Mouse (Mus musculus) limb, embryonic 10.5 days (tissue): ENCODE measurements around the gene Znhit2. TPM values are rescaled to one million over a fixed set of nuclear protein-coding genes. Genes with fewer than 3 reads are reported as not detected.

Experiments
- DNase-seq: peaks from one replicate; pipeline ENCODE4 v3.0.0-alpha.2; 2017; ENCODE audit warnings: low spot score
- H3K27ac ChIP-seq: fragments of 300-500 bp; sonication (generic); 2 replicates; pipeline ENCODE4 v1.5.1; 2016; ENCODE audit warnings: mild to moderate bottlenecking
- H3K27me3 ChIP-seq: fragments of 300-500 bp; sonication (generic); 2 replicates; pipeline ENCODE4 v1.6.1; 2016; ENCODE audit warnings: low read depth, mild to moderate bottlenecking; ENCODE audit not compliant: poor library complexity, severe bottlenecking
- H3K36me3 ChIP-seq: fragments of 300-500 bp; sonication (generic); 2 replicates; pipeline ENCODE4 v1.6.1; 2016; ENCODE audit warnings: mild to moderate bottlenecking, moderate library complexity
- H3K4me1 ChIP-seq: fragments of 300-500 bp; sonication (generic); 2 replicates; pipeline ENCODE4 v1.6.1; 2016
- H3K4me3 ChIP-seq: fragments of 300-500 bp; sonication (generic); 2 replicates; pipeline ENCODE4 v1.5.1; 2016; ENCODE audit warnings: mild to moderate bottlenecking, moderate library complexity
- H3K9me3 ChIP-seq: fragments of 300-500 bp; sonication (generic); replicated peaks from 2 replicates; pipeline ENCODE4 v1.6.1; 2016; ENCODE audit warnings: mild to moderate bottlenecking
- WGBS: fragments of 180-500 bp; shearing (Covaris S2); methylation state at CpG from one replicate; pipeline ENCODE4 v1.1.7; 2016; 5-methylcytosine and 5-hydroxymethylcytosine counted together
- polyA plus RNA-seq: library from polyadenylated mRNA; unstranded; fragments of >200 nt; fragmentation: Nextera tagmentation; extraction: Ambion mirVana; gene quantifications from 2 replicates; pipeline ENCODE4 v1.2.1, GENCODE M21; 2016

The Znhit2 gene
- polyA plus RNA-seq, 1 experiment from 2014 or later: 36.1 TPM

DNA sequence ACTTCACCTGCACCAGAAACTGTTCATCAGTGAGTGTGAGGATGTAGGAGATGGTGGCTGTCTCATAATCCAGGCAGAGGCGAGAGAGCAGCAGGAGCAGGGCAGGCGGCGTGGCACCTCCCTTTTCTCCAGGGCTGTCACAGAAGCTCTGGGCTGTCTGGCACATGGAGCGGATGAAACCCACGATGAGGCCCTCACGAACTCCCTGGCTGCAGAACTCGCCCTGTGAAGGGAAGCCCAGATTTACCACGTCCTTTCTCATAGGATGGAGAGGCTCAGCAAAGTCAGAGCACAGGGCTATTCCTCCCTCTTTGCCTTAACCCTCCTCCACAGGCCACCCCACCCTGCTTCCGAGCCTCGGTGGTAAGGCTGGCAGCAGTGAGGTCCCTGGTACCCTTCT, 8.9 kb downstream of the Znhit2 start:
- Histone ChIP-seq H3K36me3 (peaks cover 58% of the 10 kb centered on the region), H3K4me3 (no peak overlapping the region), H3K27ac (no peak overlapping the region), H3K27me3 (no peaks in the 10 kb centered on the region), H3K9me3 (no peaks in the 10 kb centered on the region), H3K4me1 (peaks cover 28% of the 10 kb centered on the region)
- 88% methylated on average over 10 of the region's 10 CpGs for WGBS
- DNase-seq: no peak

GRCm38 (mm10) chr19:6070571-6071250, 9.7 kb downstream of the Znhit2 start:
- no peak for DNase-seq
- H3K4me1 ChIP-seq: peaks cover 28% of the 10 kb centered on the region
- 88% methylated on average over 31 of the region's 31 CpGs for WGBS
- no peak overlapping the region for H3K27ac ChIP-seq
- H3K27me3 ChIP-seq: no peaks in the 10 kb centered on the region
- H3K4me3 ChIP-seq: no peak overlapping the region
- H3K36me3 ChIP-seq: peaks cover 63% of the 10 kb centered on the region
- H3K9me3 ChIP-seq: no peaks in the 10 kb centered on the region

DNA sequence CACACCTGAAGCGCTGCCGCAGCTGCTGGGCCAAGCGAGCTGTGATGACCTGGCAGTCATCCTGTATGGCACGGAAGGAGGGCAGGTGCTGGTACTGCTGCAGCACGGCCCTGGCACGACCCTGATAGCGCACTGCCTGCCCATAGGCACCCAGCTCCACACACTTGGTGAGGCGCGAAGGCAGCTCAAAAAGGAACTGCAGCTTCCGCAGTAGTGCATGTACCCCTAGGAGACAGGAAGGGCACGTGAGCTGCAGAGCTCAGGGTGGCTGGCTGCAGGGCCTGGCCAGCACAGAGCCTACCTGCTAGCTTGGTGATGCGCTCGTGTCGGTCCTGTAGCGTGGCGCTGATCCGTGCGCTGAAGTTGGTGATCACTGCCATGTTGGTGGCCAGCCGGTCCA, 10.3 kb downstream of the Znhit2 start:
- Histone ChIP-seq H3K4me3 (no peak overlapping the region), H3K4me1 (peaks cover 28% of the 10 kb centered on the region), H3K27ac (no peak overlapping the region), H3K36me3 (peaks cover 63% of the 10 kb centered on the region), H3K27me3 (no peaks in the 10 kb centered on the region), H3K9me3 (no peaks in the 10 kb centered on the region)
- WGBS: 92% methylated on average over 19 of the region's 19 CpGs
- no peak for DNase-seq

GRCm38 (mm10) chr19:6073889-6074288, 12.9 kb downstream of the Znhit2 start:
- Histone ChIP-seq H3K27ac (no peak overlapping the region), H3K36me3 (peaks cover 58% of the 10 kb centered on the region), H3K4me3 (no peak overlapping the region), H3K4me1 (peaks cover 13% of the 10 kb centered on the region), H3K27me3 (no peaks in the 10 kb centered on the region), H3K9me3 (no peaks in the 10 kb centered on the region)
- no peak for DNase-seq
- WGBS: 94% methylated on average over 5 of the region's 5 CpGs

DNA sequence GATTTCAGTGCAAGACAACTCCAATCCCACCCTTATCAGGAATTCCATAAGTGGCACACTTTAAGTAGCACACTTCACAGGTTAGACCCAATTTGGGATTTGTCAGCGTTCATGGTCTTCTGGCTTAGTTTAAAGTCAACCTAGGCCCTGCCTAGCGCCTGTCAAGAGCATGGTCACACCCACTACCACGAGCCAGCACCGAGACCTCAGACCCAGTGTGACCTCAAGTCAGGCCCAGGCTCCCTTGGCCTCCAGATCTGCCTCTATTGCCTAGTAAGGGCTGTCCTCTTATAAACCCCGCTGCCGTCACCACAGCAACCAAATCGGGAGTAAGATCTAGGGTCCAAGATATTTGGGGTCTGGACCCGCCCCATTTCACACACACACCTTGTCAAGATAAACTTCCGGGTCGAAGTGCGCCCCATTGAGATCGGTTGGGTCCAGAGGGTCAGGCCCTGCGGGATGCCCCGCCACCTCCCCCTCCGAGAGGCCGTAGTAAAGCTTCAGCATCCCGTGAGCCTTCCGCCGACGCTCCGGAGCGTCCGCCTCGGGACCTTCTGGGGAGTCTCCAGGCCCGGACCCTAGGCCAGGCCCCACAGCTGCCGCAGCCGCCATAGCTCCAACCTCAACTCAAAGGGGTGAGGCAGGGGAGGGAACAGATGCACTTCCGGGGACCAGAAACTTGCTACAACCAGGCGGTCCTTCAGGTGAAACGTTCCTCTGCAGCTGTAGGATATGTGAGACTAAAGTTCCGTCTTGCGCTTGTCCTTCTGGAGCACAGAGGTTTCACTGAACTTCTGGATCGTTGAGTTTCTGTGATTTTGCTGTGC, 15.8 kb downstream of the Znhit2 start, which contains the start of gene Vps51:
Gene Vps51, minus strand, starts transcription at position 668 of the 830 bp plus-strand sequence.
- peaks cover 54% of the 10 kb centered on the region for H3K36me3 ChIP-seq
- peak within 1 kb of the TSS; percentile 78 for H3K4me3 ChIP-seq
- 1% methylated on average over 33 of the region's 33 CpGs for WGBS
- no peaks in the 10 kb centered on the region for H3K27me3 ChIP-seq
- H3K27ac ChIP-seq: peak within 1 kb of the TSS; percentile 92
- H3K9me3 ChIP-seq: no peaks in the 10 kb centered on the region
- DNase-seq: peak; percentile 83
- H3K4me1 ChIP-seq: peaks cover 13% of the 10 kb centered on the region

GRCm38 (mm10) chr19:6079983-6080480, 19.0 kb downstream of the Znhit2 start, which contains the start of gene Tmem262:
Gene Tmem262 (plus strand): TSS chr19:6080033.
- peaks cover 45% of the 10 kb centered on the region for H3K36me3 ChIP-seq
- no peak within 1 kb of the TSS for H3K4me3 ChIP-seq
- H3K9me3 ChIP-seq: no peaks in the 10 kb centered on the region
- WGBS: 95% methylated on average over 12 of the region's 12 CpGs
- DNase-seq: no peak
- peaks cover 24% of the 10 kb centered on the region for H3K4me1 ChIP-seq
- no peaks in the 10 kb centered on the region for H3K27me3 ChIP-seq
- H3K27ac ChIP-seq: no peak within 1 kb of the TSS

- no peak within 1 kb of the TSS; the same call in 1 of the 2 replicates for H3K4me3 ChIP-seq
- no peaks in the 10 kb centered on the region for H3K27me3 ChIP-seq
- H3K9me3 ChIP-seq: no peaks in the 10 kb centered on the region
- no peak within 1 kb of the TSS for H3K27ac ChIP-seq
- no peak for DNase-seq
- 88% methylated on average over 9 of the region's 9 CpGs for WGBS
- H3K4me1 ChIP-seq: peaks cover 24% of the 10 kb centered on the region
- H3K36me3 ChIP-seq: peaks cover 54% of the 10 kb centered on the region
Measured at GRCm38 (mm10) chr19:6082156-6082555, 21.2 kb downstream of the Znhit2 start, which contains the start of gene Gm28374. Gene Gm28374 (minus strand): TSS chr19:6082256.

DNA sequence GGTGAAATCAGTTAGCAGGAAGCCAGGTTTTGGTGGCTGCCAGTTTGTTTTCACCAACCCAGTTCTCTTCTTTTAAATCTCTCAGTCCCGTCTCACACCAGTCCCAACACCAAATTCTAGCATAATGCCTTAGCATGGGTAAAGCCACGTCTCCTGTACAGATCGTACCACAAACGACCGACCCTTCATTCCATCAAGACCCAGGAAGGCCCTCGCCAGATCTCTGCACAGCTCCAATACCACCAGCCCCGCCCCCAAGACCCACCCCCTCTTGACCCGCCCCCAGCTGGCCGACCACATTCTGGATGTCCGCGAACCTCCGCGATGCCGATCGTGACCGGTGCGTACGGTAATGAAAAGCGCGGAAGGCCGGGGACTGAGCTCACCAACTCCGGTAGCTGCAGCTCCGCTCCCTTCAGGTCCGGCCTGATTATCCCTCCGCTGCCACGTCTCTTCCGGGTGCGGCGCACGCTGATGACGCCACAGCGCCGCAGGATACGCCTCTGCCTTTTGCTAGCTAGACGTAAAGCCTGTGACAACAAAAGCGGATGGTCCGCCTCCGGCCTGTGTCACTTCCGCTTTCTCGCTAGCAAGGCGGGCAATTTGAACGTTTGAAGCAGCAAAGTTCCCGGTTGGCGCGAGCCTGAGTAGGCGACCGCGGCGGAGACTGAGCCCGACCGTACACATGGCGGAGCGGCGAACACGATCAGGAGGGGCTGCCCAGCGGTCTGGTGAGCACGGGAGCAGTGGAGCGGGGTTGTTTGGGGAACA, 23.7 kb downstream of the Znhit2 start, which contains the start of the genes Zfpl1 and Cdca5:
Gene Zfpl1, minus strand, starts transcription at position 479 of the 771 bp plus-strand sequence.
Gene Cdca5, plus strand, starts transcription at position 506 of the 771 bp plus-strand sequence.
- under 1% methylated on average over 58 of the region's 58 CpGs for WGBS
- peaks cover 18% of the 10 kb centered on the region for H3K4me1 ChIP-seq
- H3K9me3 ChIP-seq: no peaks in the 10 kb centered on the region
- peaks cover 76% of the 10 kb centered on the region for H3K36me3 ChIP-seq
- no peaks in the 10 kb centered on the region for H3K27me3 ChIP-seq
- DNase-seq: peak; percentile 98
- H3K27ac ChIP-seq: peak within 1 kb of the TSS; percentile 84
- peak within 1 kb of the TSS; percentile 74 for H3K4me3 ChIP-seq

GRCm38 (mm10) chr19:6085417-6085879, 24.5 kb downstream of the Znhit2 start:
- peaks cover 18% of the 10 kb centered on the region for H3K4me1 ChIP-seq
- H3K4me3 ChIP-seq: peak overlapping the region; percentile 74
- peak overlapping the region; percentile 84 for H3K27ac ChIP-seq
- H3K36me3 ChIP-seq: peaks cover 76% of the 10 kb centered on the region
- DNase-seq: peak; percentile 72
- H3K9me3 ChIP-seq: no peaks in the 10 kb centered on the region
- WGBS: 1% methylated on average over 17 of the region's 17 CpGs
- H3K27me3 ChIP-seq: no peaks in the 10 kb centered on the region

DNA sequence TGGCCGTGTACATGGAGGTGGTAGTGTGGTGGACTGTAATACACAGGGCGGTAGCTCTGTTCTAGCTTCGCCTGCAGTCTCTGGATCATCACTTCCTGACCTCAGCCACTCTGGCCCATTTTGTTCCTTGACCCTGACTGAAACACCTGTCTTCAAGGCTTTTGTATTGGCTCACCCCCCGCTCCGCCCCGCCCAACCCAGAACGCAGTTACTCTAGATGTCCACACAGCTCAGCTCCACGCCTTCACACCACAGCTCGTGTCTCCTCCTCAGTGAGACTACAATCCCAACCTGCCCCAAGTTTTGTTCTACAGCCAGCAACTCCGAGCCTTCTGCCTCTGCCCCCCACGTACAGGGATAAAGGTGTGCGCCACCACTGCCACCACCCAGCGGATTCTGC, 27.8 kb downstream of the Znhit2 start:
- Histone ChIP-seq H3K36me3 (peaks cover 79% of the 10 kb centered on the region), H3K4me3 (no peak overlapping the region)

GRCm38 (mm10) chr19:6094119-6094518, 33.1 kb downstream of the Znhit2 start, which contains the start of gene AC131692.1:
Gene AC131692.1 (plus strand): TSS chr19:6094419.
- Histone ChIP-seq H3K27ac (no peak within 1 kb of the TSS), H3K9me3 (no peaks in the 10 kb centered on the region), H3K4me1 (no peaks in the 10 kb centered on the region), H3K4me3 (no peak within 1 kb of the TSS), H3K27me3 (no peaks in the 10 kb centered on the region), H3K36me3 (peaks cover 93% of the 10 kb centered on the region)
- no peak for DNase-seq
- WGBS: 96% methylated on average over 7 of the region's 7 CpGs

More for the DNA sequence above, 27.8 kb downstream of the Znhit2 start:
- WGBS: 94% methylated on average over 13 of the region's 13 CpGs
- Histone ChIP-seq H3K9me3 (no peaks in the 10 kb centered on the region), H3K27me3 (no peaks in the 10 kb centered on the region), H3K27ac (no peak overlapping the region), H3K4me1 (peaks cover 13% of the 10 kb centered on the region)
- DNase-seq: no peak

DNA sequence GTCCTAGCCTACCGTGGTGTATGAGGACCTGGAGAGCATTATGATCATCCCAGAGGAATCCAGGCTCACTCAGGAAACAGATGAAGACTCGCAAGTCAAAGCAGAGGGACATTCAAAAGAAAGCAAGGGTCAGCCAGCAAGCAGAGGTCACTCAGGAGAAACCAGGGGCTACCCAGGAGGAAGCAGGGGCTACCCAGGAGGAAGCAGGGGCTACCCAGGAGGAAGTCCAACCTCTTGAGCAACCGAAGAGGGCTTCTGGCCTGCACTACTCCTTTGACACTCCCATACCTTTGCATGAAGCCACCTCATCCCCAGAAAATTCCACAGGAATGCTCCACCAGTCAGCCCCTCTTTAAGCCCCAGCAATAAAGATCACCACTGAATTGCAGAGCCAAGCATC, 36.9 kb downstream of the Znhit2 start:
- no peaks in the 10 kb centered on the region for H3K27me3 ChIP-seq
- no peak overlapping the region for H3K27ac ChIP-seq
- no peak for DNase-seq
- 0 out of 2 replicates have a peak, but pooled peaks cover 4% of the 10 kb centered on the region for H3K4me1 ChIP-seq
- no peak overlapping the region for H3K4me3 ChIP-seq
- no peaks in the 10 kb centered on the region for H3K9me3 ChIP-seq
- WGBS: 89% methylated on average over 3 of the region's 3 CpGs
- peaks cover 70% of the 10 kb centered on the region for H3K36me3 ChIP-seq
